Mouse (Mus musculus) frontal cortex, adult 2 months (tissue): ENCODE measurements at regions not wholly inside any gene's neighbourhood (a gene's known extent, or its start where the extent isn't known, plus 50 kb on each side); places are given as distances from the start of the nearest gene placed in this dataset.

Experiments used
- DNase-seq, 2 experiments: peaks; one replicate each; pipeline ENCODE4 v3.0.0; 2022; ENCODE audit warnings: low spot score in 1 of 2; ENCODE audit errors: extremely low spot score in 1 of 2

- DNase-seq: no peak
These were observed 170.1 kb downstream of the Bmp7 start for GRCm38 (mm10) chr2:172770061-172770460.

DNA sequence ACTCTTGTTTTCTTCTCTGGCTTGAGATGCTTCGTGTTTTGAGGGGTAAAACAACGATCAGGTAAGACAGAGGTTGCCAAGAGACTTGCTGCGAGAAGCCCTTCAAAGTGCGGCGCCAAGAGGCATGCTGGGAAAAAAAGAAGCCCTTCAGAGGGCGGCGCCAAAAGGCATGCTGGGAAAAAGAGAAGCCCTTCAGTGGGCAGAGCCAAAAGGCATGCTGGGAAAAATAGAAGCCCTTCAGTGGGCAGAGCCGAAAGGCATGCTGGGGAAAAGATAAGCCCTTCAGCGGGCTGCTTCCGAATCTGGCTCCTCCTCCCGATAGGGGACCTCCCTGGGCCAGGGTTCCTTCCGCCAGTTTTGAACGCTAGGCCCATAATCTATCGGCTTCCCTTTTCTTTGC lies 169.5 kb downstream of the Bmp7 start:
- DNase-seq: no peak

- DNase-seq: peak in 1 of 2 experiments; percentile 72
These were observed 166.9 kb downstream of the Bmp7 start for GRCm38 (mm10) chr2:172773176-172773575.

GRCm38 (mm10) chr2:172776485-172776884 lies 163.6 kb downstream of the Bmp7 start:
- DNase-seq: no peak

DNA sequence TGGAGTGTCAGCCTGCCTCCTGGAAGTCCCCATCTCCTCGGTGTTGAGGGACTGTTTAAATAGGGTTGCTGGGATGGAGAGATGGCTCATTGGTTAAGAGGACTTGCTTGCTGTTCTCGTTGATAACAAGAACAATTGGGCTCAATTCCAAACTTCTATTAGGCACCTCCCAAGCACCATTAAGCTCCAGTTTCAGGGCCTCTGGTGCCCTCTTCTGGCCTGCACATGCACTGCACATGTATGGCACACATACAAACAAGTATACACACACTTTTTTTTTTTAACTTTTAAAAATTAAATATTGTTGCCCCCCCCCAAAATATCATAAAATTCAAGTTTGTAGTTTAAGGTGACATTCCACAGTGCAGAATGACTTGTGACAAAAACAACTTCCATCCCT lies 162.3 kb downstream of the Bmp7 start:
- DNase-seq: no peak

GRCm38 (mm10) chr2:172779096-172779495 lies 161.0 kb downstream of the Bmp7 start:
- DNase-seq: no peak

- no peak for DNase-seq
These were observed 157.4 kb downstream of the Bmp7 start for GRCm38 (mm10) chr2:172782686-172783085.

DNA sequence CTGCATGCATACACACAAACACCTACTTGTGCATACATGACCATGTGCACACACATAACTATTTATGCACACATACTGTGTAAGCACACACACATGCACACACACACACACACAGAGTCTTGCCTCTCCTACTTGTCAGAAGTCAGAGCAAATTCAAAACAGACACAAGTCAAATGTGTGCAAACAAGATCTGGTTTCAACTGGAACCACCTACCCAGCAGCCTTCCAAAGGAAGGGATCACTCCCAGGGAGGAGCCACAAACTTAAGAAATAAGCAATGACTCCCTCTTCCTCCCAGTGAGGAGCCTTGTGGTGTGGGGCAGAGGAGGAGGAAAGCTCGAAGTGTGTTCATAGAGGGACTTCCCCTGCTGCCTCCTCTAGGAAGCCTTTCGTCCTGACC lies 153.8 kb downstream of the Bmp7 start:
- DNase-seq: no peak

DNA sequence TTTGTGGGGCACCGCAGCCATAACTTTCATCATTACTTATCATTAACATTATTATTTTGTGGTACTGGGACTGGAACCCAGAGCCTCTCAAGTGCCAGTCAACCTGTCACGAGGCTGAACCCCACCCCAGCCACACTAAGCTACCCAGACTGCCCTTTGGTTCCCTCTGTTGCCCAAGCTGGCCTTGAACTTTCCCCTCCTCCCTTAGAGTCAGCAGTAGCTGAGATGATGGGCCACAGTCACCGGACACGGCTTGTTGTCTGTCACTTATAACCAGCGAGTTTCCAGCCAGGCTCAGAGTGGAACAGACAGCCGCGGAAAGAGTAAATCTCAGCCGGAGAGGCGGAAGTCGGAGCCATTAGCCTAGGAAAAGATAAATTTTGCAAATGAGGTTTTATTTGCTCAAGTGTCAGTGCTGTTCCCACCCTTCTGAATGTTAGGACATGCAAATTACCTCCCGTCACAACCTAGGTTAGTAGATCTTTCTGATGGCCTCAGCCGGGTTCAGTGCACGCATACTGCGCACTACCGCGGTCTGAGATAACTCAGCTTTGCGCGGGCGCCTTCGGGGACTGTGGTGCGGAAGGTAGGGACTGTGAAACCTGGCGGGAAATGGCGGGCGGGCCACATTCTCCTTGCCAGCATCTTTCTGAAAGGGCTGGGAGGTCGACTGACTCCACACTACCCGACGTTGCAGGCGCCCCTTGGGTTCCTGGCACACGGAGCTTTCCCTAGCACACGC lies 152.7 kb downstream of the Bmp7 start:
- DNase-seq: no peak

- no peak for DNase-seq
These were observed 150.9 kb downstream of the Bmp7 start for GRCm38 (mm10) chr2:172789260-172789659.

- DNase-seq: no peak
These were observed 147.6 kb downstream of the Bmp7 start for GRCm38 (mm10) chr2:172792555-172792954.

DNA sequence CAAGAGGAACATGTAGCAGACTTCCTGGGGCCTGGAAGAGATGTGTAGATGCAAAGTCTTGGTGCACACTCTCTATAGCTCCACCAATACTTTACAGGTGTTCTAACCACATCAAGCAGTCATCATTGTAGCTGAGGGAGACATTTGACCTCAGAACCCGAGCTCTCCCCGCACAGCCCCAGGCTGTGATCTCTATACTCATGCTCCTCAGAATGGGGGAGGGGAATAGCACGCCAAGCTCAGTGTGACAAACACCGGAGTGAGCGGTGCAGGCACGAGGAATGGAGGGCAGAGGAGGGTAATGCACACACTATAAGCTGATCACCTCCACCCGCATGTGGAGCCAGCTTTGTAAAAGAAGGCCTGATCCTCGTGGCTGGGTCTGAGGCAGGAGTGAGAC lies 146.1 kb downstream of the Bmp7 start:
- no peak for DNase-seq

GRCm38 (mm10) chr2:172794771-172795170 lies 145.3 kb downstream of the Bmp7 start:
- no peak for DNase-seq

DNA sequence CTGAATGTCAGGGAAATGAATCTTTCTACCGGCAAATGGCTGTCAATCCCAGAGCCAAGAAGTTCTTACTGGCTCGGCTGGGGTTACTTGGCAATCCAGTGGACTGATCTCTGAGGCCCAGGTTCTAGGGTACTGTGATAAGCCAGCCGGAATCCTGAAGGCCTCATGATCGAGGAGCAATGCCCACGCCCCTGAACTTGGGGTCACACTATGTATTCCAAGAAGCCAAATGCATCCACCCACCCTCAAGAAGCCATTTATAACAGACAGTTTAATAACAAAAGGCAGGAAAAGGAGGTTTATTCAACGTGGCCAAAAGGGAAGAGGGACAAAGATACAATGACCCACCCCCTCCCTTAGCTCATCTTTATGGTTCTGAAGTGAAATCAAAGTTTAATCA lies 144.0 kb downstream of the Bmp7 start:
- no peak for DNase-seq

- no peak for DNase-seq
These were observed 143.2 kb downstream of the Bmp7 start for GRCm38 (mm10) chr2:172796955-172797354.

GRCm38 (mm10) chr2:172799951-172800350 lies 140.2 kb downstream of the Bmp7 start:
- no peak for DNase-seq

DNA sequence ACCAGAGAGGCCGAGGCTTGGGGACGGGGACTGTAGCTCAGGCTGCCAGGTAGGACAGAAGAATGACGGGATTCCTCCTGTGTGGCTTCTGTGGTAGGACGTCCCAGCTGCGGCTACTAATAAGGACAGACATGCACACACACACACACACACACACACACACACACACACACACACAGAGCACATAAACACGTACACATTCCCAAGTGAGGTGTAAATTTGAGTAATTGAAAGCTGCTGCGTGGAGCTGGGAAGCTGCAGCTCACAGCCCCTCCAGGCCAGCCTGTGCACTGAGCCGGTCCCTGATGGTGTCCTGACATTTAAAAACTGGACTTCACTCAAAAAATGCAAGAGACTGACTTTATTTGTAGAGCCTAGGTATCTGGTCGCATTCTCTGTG lies 139.3 kb downstream of the Bmp7 start:
- no peak for DNase-seq

DNA sequence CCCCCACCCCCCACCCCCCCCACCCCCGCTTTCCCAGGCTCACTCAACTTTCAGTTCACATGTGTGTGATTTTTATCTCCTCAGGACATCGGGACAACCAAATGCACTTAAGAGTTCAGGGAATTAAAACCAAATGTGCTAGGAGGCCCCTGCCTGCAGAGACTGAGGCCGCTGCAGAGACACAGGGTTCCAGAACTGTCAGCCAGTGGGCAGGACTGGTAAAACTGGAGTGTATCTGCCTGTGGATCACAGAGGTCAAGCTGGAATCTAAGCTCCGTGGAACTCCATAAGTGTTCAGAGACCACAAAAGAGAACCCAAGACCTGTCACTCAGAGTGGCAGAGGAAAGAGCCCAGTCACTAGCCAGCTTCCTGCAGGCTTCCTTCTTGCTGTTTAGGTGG lies 138.3 kb downstream of the Bmp7 start:
- DNase-seq: no peak

- no peak for DNase-seq
These were observed 132.7 kb downstream of the Bmp7 start for GRCm38 (mm10) chr2:172807446-172807845.

DNA sequence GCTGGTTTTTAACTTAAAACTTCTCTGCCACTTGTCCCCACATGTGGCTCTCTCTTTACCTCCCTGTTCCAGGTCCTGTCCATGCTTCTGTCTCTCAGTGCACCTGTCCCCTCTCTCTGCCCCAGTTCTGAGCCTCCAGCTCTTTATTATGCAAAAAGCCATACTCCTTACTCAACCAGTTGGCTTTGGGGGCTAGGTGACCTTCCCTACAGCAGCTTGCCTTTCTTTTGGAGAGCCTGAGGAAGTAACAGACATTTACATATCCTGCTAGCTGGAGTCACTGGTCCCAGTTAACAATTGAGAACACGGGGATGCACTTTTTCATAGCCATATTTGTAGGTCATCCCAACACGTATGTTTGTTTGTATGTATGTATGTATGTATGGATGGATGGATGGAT lies 130.8 kb downstream of the Bmp7 start:
- DNase-seq: no peak

DNA sequence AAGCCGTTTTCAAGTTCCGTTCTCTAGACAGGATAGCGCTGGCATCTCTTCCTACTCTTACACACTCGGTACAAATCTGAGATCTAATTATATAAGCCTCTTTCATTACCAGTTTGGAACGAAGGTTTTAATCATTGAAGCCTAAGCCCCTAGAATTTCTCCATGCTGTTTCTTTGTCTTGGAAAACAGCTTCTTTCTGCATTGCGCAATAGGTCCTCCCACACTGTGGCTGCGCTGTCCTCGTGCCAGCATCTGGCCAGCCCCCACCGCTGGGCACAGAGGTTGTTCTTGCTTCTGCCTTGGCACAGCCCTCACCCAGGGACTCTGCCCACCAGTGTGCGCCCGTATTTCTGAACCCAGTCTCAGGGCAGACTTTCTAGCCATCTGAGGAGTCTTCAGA lies 126.8 kb downstream of the Bmp7 start:
- DNase-seq: no peak

DNA sequence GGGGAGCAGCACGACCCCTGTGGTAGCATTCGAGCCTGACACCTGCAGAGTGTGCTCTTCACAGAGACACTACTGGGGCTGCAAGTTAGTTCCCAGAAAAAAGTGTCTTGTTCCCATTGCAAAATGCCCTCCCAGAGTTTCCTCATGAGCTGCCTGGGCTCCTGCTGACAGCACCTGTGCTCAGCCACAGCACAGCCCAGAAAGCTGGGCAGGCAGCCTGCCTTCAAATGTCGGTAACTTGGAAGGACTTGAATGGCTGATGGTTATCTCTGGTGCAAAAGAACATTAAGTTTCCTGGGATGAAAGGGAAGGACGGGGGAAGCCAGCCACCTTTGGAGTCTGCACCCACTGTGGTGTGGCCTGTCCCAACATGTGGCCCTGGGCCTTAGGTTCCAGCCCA lies 126.2 kb downstream of the Bmp7 start:
- no peak for DNase-seq

GRCm38 (mm10) chr2:172815146-172815545 lies 125.0 kb downstream of the Bmp7 start:
- no peak for DNase-seq
